Mouse (Mus musculus) liver, adult 2 months (tissue): ENCODE data around the gene Taok3.

ENCODE experiments used
- CTCF ChIP-seq: fragments of 200-500 bp; IDR thresholded peaks from 2 replicates; pipeline ENCODE4 v1.5.1; 2011; ENCODE audit warnings: low read depth, low read length, control low read depth
- POLR2A ChIP-seq: fragments of 200-500 bp; IDR thresholded peaks from 2 replicates; pipeline ENCODE4 v1.6.1; 2011; ENCODE audit warnings: low read length, control low read depth; ENCODE audit not compliant: insufficient read depth; ENCODE audit errors: extremely low read depth

GRCm38 (mm10) chr5:117094431-117094830 is 25.5 kb upstream of the Taok3 start:
- no peak for TF ChIP-seq POLR2A
- TF ChIP-seq CTCF, result peak; percentile 83
